Mouse (Mus musculus) stomach, embryonic 16.5 days (tissue): ENCODE data around the gene Gm20931. TPM values are rescaled to one million over a fixed set of nuclear protein-coding genes. Genes with fewer than 3 reads are reported as not detected.
"Not testable (repeated sequence)": the region's sequence is repeated elsewhere in the genome, so short reads cannot be mapped to it uniquely, and the experiment has no call there.

Experiments used
- ATAC-seq: fragments of 200-750 bp; cut with Nextera tagmentation; 2 replicates; pipeline ENCODE4 v1.8.0; 2017; ENCODE audit warnings: moderate number of reproducible peaks, moderate TSS enrichment; ENCODE audit not compliant: insufficient read depth, low FRiP score
- H3K27ac ChIP-seq: fragments of 300-500 bp; sonication (generic); 2 replicates; pipeline ENCODE4 v1.5.1; 2014; ENCODE audit warnings: low read length
- H3K27me3 ChIP-seq: fragments of 300-500 bp; sonication (generic); 2 replicates; pipeline ENCODE4 v1.6.1; 2014; ENCODE audit warnings: low read length, control low read depth, mixed read lengths; ENCODE audit not compliant: control insufficient read depth, insufficient read depth
- H3K36me3 ChIP-seq: fragments of 300-500 bp; sonication (generic); 2 replicates; pipeline ENCODE4 v1.6.1; 2014; ENCODE audit warnings: low read length; ENCODE audit not compliant: control insufficient read depth, insufficient read depth
- H3K4me1 ChIP-seq: fragments of 300-500 bp; sonication (generic); 2 replicates; pipeline ENCODE4 v1.6.1; 2014; ENCODE audit warnings: low read length, control low read depth, mixed read lengths; ENCODE audit not compliant: control insufficient read depth, insufficient read depth
- H3K4me2 ChIP-seq: fragments of 300-500 bp; sonication (generic); 2 replicates; pipeline ENCODE4 v1.6.1; 2014; ENCODE audit warnings: low read depth, low read length, mixed read lengths
- H3K4me3 ChIP-seq: fragments of 300-500 bp; sonication (generic); replicated peaks from 2 replicates; pipeline ENCODE4 v1.5.1; 2014; ENCODE audit warnings: mild to moderate bottlenecking, low read length
- H3K9ac ChIP-seq: fragments of 300-500 bp; sonication (generic); 2 replicates; pipeline ENCODE4 v1.6.1; 2014; ENCODE audit warnings: low read length
- H3K9me3 ChIP-seq: fragments of 300-500 bp; sonication (generic); replicated peaks from 2 replicates; pipeline ENCODE4 v1.6.1; 2016; ENCODE audit warnings: low read length, control low read depth; ENCODE audit not compliant: control insufficient read depth
- WGBS: fragments of 180-500 bp; shearing (Covaris S2); extraction: QIAGEN DNeasy Blood & Tissue Kit; methylation state at CpG from one replicate; pipeline ENCODE4 v1.1.7; 2014; 5-methylcytosine and 5-hydroxymethylcytosine counted together
- polyA plus RNA-seq: library from polyadenylated mRNA; unstranded; fragments of >200 nt; fragmentation: Nextera tagmentation; extraction: Ambion mirVana; gene quantifications from 2 replicates; pipeline ENCODE4 v1.2.1, GENCODE M21; 2015

The Gm20931 gene
- polyA plus RNA-seq: not detected in 2 replicates

DNA sequence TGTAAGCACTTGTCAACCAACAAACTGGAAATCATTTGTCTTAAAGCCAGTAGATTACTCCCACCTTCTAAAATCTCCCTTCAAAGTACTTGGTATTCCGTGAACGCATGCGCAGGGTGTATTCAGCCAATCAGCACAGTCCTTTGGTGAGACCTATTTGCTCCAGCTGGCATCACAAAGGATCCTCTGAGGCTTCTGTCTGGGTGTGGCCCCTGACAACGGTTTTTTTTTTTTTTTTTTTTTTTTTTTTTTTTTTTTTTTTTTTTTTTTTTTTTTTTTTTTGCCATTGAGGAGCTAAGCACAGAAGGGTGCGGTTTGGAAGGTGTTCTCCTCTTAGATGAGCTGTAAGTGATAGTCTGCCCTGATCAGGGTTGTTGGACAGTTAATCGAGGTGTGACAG is at the start of gene Gm20931:
TSS of gene Gm20931 (plus strand) at position 301 of the 400 bp plus-strand sequence.
- not testable (repeated sequence) for H3K4me2 ChIP-seq, H3K27me3 ChIP-seq, H3K36me3 ChIP-seq, H3K4me1 ChIP-seq, ATAC-seq, H3K27ac ChIP-seq, H3K9ac ChIP-seq, H3K4me3 ChIP-seq, H3K9me3 ChIP-seq
- no CpG with 5 or more reads among the region's 6 CpGs for WGBS
